Mouse (Mus musculus): ENCODE measurements around the gene Slc37a3.

DNA sequence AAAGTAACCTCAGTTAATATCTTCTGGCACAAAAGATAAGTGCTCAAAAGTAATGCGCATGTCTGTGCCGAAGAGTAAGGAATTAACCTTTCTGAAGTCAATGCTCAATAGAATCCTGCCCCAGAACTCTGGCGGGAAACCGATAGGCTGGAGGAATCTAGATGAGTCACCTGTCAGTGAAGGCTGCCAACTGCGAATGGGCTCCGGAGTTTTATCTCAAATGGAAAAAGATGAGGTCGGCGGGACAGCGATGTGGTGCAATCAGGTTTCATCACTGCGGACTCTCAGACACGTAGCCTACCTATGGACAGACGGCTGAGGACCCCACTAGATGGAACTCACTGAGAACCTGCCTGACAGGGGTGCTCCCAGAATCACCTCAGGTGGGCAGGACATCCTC lies 63.0 kb downstream of the Slc37a3 start:
- no peak for TF ChIP-seq CTCF (IDR thresholded peaks at IDR 0.05; ENCODE audit: extremely low read depth, insufficient read length, insufficient replicate concordance, low read depth, low read length)
- no peak for TF ChIP-seq POLR2A (IDR thresholded peaks at IDR 0.05; ENCODE audit: low read depth, low read length)
